Mouse (Mus musculus) bone marrow macrophage, adult 2 months (primary cell): ENCODE data around the gene Polr3f. TPM values are rescaled to one million over a fixed set of nuclear protein-coding genes. Genes with fewer than 3 reads are reported as not detected.

Experiments
- H3K27ac ChIP-seq: 2 replicates; pipeline ENCODE4 v1.5.1; 2012; ENCODE audit warnings: low read depth, low read length; ENCODE audit not compliant: insufficient read depth
- H3K4me1 ChIP-seq: 2 replicates; pipeline ENCODE4 v1.6.1; 2012; ENCODE audit warnings: low read length; ENCODE audit not compliant: control insufficient read depth, insufficient read depth
- H3K4me3 ChIP-seq: 2 replicates; pipeline ENCODE4 v1.5.1; 2012; ENCODE audit warnings: mild to moderate bottlenecking, low read length, moderate library complexity; ENCODE audit not compliant: insufficient read depth
- CTCF ChIP-seq: IDR thresholded peaks from 2 replicates; pipeline ENCODE4 v1.5.1; 2012; ENCODE audit warnings: low read depth, mild to moderate bottlenecking, low read length, moderate library complexity
- POLR2A ChIP-seq: IDR thresholded peaks from 2 replicates; pipeline ENCODE4 v1.6.1; 2012; ENCODE audit warnings: mild to moderate bottlenecking, low read depth, low read length, borderline replicate concordance
- polyA plus RNA-seq: library from polyadenylated mRNA; stranded (reverse); fragments of >200 nt; gene quantifications from 2 replicates; pipeline ENCODE4 v1.2.4, GENCODE M21; 2012; ENCODE audit not compliant: missing spikeins, insufficient read depth, insufficient read length

The Polr3f gene
- polyA plus RNA-seq, 1 experiment, result 15.0 TPM

- H3K4me1 ChIP-seq, result no peaks in the 10 kb centered on the region
- no peak overlapping the region for H3K27ac ChIP-seq
- H3K4me3 ChIP-seq, result no peak overlapping the region
- TF ChIP-seq CTCF, result no peak
- TF ChIP-seq POLR2A, result no peak
Observed at GRCm38 (mm10) chr2:144537123-144537522, 9.6 kb downstream of the Polr3f start.

DNA sequence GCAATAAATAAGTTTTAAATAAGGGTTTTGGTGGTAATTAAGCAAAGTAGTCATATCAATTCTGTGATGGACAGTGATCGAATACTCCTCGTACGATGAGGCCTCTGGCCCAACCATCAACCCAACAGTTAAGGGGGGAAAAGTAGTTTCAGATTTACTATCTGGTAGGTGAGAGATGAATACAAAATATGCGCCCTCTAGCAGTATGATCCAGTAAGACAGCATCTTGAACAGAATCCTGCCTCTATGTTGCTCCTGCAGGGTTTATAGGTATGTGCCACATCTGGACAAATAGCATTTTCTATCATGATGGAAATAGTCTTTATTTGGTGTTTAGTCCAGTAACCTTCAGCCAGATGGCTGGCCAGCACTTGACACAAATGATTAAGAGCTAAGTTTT, 13.7 kb downstream of the Polr3f start:
- TF ChIP-seq CTCF (no peak), POLR2A (no peak)
- Histone ChIP-seq H3K27ac (no peak overlapping the region), H3K4me3 (no peak overlapping the region), H3K4me1 (no peaks in the 10 kb centered on the region)

DNA sequence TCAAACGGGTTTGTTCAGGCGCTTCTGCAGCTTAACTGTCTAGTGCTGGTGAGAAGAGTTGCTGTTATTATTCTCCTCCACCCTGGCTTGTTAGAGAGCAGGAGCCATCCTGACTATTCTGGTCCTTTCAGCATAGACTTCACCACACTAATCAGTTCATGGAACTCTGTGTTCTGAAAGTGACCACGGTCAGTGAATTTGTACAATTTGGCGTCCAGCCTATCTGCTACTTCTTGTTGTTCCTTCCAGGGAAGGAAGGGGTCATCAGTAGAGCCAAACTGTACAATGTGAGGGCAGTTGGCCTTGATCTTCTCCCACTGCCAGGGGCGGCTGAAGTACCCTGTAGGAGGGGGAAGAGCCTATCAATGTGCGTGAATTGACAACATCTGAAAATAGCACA, 16.2 kb downstream of the Polr3f start:
- no peak overlapping the region for H3K27ac ChIP-seq
- H3K4me3 ChIP-seq, result no peak overlapping the region
- TF ChIP-seq CTCF (no peak), POLR2A (no peak)
- no peaks in the 10 kb centered on the region for H3K4me1 ChIP-seq

GRCm38 (mm10) chr2:144544630-144545029, 17.1 kb downstream of the Polr3f start:
- Histone ChIP-seq H3K4me3 (no peak overlapping the region), H3K27ac (no peak overlapping the region), H3K4me1 (no peaks in the 10 kb centered on the region)
- TF ChIP-seq CTCF (no peak), POLR2A (no peak)

DNA sequence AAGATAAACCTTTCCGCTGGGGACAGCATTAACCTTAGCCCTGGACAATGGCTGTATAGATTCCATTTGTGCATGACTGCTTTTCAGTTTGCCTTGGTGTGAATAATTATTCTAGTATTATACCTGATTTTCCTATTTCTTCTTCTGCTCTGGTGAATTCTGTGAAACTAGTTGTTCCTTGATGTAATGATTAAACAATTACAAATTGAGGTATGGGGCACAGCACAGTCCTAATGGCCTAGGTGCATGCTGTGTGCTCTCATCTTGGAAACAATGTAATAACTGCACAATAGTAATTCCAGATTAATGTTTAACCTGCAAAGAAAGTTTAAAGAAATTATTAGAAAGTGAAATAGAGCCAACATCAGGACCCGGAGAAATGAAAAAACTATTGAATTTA, 17.5 kb downstream of the Polr3f start:
- Histone ChIP-seq H3K4me1 (peaks cover 2% of the 10 kb centered on the region; the same call in 1 of the 2 replicates), H3K27ac (no peak overlapping the region), H3K4me3 (no peak overlapping the region)
- TF ChIP-seq POLR2A (no peak), CTCF (no peak)

DNA sequence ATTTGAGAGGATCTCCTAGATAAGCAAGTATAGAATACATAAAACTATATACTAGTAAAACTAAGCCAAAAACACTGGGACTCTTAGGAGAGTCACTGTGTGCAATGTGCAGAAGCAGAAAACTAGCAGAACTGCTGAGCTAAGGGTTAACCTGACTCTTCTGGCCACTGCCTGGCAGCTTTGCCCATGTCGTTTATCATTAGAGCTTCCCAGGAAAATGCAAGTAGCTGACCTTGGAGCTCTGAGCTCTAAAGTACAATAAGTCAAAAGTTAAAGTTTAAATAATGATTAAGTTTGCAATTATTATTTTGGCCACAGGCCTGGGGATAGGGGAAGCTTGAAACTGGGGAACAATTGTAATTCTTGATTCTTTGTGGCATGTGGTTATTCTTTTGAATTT, 18.0 kb downstream of the Polr3f start:
- no peak for TF ChIP-seq POLR2A
- no peak for TF ChIP-seq CTCF
- H3K27ac ChIP-seq, result no peak overlapping the region
- H3K4me1 ChIP-seq, result peaks cover 3% of the 10 kb centered on the region; the same call in 1 of the 2 replicates
- H3K4me3 ChIP-seq, result no peak overlapping the region

- H3K27ac ChIP-seq, result no peak overlapping the region
- no peak for TF ChIP-seq CTCF
- TF ChIP-seq POLR2A, result no peak
Observed at GRCm38 (mm10) chr2:144547559-144547958, 20.0 kb downstream of the Polr3f start.

DNA sequence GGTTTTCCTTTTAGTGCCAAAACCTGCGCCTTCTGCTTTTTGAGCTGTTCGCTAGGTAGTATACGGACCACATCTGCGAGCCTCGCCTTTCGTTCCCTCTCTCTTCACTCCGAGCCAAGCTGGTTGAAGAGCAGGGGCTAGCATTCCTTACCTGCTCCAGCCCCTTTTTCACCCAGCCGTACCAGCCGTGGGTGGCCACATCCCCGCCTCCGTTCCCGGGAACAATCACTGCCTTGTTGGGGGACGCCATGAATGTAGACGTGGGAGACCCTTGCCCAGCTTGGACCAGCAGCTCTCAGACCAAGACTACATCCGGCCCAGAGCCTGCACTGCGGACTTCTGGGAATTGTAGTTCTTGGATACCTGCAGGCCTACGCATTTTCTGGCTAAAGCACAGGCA, 23.0 kb downstream of the Polr3f start, which contains the start of gene Rbbp9:
Rbbp9 (minus strand) TSS at position 341 of the 400 bp plus-strand sequence.
- Histone ChIP-seq H3K27ac (no peak within 1 kb of the TSS), H3K4me3 (peak within 1 kb of the TSS; percentile 82), H3K4me1 (peaks cover 3% of the 10 kb centered on the region; the same call in 1 of the 2 replicates)
- TF ChIP-seq POLR2A, result no peak
- no peak for TF ChIP-seq CTCF

More at GRCm38 (mm10) chr2:144547559-144547958, 20.0 kb downstream of the Polr3f start:
- Histone ChIP-seq H3K4me3 (no peak overlapping the region), H3K4me1 (peaks cover 3% of the 10 kb centered on the region; the same call in 1 of the 2 replicates)

DNA sequence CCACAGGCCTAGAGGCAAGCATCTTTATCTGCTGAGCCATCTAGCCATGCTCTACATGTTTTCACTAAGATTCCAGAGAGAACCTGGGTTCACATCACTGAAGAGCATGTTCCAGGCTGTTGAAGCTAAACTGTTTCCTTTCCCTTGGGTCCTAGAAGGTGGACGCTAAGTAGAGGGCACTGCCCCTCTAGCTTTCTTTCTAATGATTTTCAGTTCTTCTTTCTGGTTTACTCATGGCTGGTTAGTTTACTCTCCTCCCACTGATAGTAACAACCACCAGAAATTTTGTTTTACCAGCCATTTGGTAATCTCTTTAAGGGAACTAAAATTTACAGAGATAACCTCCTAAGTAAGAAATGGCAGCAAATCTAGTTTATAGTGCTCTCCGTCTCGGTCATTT, 26.4 kb downstream of the Polr3f start:
- Histone ChIP-seq H3K27ac (no peak overlapping the region), H3K4me1 (peaks cover 12% of the 10 kb centered on the region), H3K4me3 (no peak overlapping the region)
- no peak for TF ChIP-seq CTCF
- no peak for TF ChIP-seq POLR2A

DNA sequence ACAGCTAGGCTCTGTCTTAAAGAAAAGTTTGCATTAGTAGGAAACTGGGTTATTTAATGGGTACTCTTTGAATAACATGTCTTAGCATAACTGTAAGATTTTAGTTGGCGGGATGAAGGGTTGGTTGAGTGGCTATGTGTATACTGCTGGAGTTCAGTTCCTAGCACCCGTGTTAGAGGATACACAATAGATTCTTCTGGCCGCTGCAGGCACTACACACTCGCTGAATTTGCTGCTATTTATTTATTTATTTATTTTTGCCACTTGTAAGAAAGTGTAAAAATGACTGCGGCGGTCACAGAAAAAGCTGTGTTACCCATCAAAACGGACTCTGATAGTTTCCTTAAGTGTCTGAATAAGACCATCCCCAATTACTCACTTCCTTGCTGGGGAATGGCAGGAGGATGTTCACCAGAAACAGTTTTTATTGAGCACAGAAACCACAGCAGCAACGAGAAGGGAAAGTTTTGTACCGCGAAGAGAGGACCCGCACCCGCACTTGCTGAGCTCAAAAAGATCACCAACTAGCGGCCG, 27.8 kb downstream of the Polr3f start:
- peak overlapping the region; percentile 78 for H3K27ac ChIP-seq
- peak overlapping the region; percentile 94 for H3K4me3 ChIP-seq
- peaks cover 9% of the 10 kb centered on the region for H3K4me1 ChIP-seq
- TF ChIP-seq POLR2A (no peak), CTCF (no peak)
